Mouse (Mus musculus) cerebellum, adult 18-20 months (tissue): ENCODE results near the gene Cradd.

Source experiments
- DNase-seq, 2 experiments: peaks; one replicate each; pipeline ENCODE4 v3.0.0; 2021

The Cradd gene

GRCm38 (mm10) chr10:95304240-95304639 is 19.7 kb downstream of the Cradd start:
- DNase-seq: no peak

- no peak for DNase-seq
Observed at GRCm38 (mm10) chr10:95302211-95303163, 21.4 kb downstream of the Cradd start.

- no peak for DNase-seq
Observed at GRCm38 (mm10) chr10:95300178-95300793, 23.6 kb downstream of the Cradd start.

- no peak for DNase-seq
Observed at GRCm38 (mm10) chr10:95299808-95300133, 24.2 kb downstream of the Cradd start.

- DNase-seq: no peak
Observed at GRCm38 (mm10) chr10:95299010-95299807, 24.7 kb downstream of the Cradd start.

- no peak for DNase-seq
Observed at GRCm38 (mm10) chr10:95298504-95298903, 25.4 kb downstream of the Cradd start.

- no peak for DNase-seq
Observed at GRCm38 (mm10) chr10:95297690-95298104, 26.2 kb downstream of the Cradd start.

GRCm38 (mm10) chr10:95297024-95297423 is 26.9 kb downstream of the Cradd start:
- no peak for DNase-seq

- DNase-seq: no peak
Observed at GRCm38 (mm10) chr10:95293261-95293660, 30.7 kb downstream of the Cradd start.

GRCm38 (mm10) chr10:95292269-95292668 is 31.7 kb downstream of the Cradd start:
- no peak for DNase-seq

GRCm38 (mm10) chr10:95291133-95291876 is 32.6 kb downstream of the Cradd start:
- no peak for DNase-seq

- no peak for DNase-seq
Observed at GRCm38 (mm10) chr10:95289819-95290218, 34.1 kb downstream of the Cradd start.

- DNase-seq: no peak
Observed at GRCm38 (mm10) chr10:95288206-95288605, 35.7 kb downstream of the Cradd start.

- no peak for DNase-seq
Observed at GRCm38 (mm10) chr10:95287351-95287750, 36.6 kb downstream of the Cradd start.

- DNase-seq: no peak
Observed at GRCm38 (mm10) chr10:95283434-95283833, 40.5 kb downstream of the Cradd start.

- no peak for DNase-seq
Observed at GRCm38 (mm10) chr10:95281996-95282395, 41.9 kb downstream of the Cradd start.

- DNase-seq: no peak
Observed at GRCm38 (mm10) chr10:95281466-95281990, 42.4 kb downstream of the Cradd start.

GRCm38 (mm10) chr10:95280327-95280726 is 43.6 kb downstream of the Cradd start:
- peak; percentile 80 to 86 for DNase-seq

- no peak for DNase-seq
Observed at GRCm38 (mm10) chr10:95279459-95279858, 44.5 kb downstream of the Cradd start.

- DNase-seq: peak in 1 of 2 experiments; percentile 16
Observed at GRCm38 (mm10) chr10:95278085-95278484, 45.8 kb downstream of the Cradd start.

- no peak for DNase-seq
Observed at GRCm38 (mm10) chr10:95275488-95275887, 48.4 kb downstream of the Cradd start.

- no peak for DNase-seq
Observed at GRCm38 (mm10) chr10:95273226-95273625, 50.7 kb downstream of the Cradd start.
